Mouse (Mus musculus) ES-Bruce4 (cell line): Measurements from ENCODE around the gene Acin1.

ENCODE experiments used
- CTCF ChIP-seq: IDR thresholded peaks from one replicate; pipeline ENCODE4 v1.8.1; 2011; ENCODE audit warnings: low read depth, low read length
- EP300 ChIP-seq: IDR thresholded peaks from 2 replicates; pipeline ENCODE4 v1.6.1; 2011; ENCODE audit warnings: low read depth, low read length; ENCODE audit not compliant: insufficient read depth
- POLR2A ChIP-seq: IDR thresholded peaks from one replicate; pipeline ENCODE4 v1.8.1; 2011; ENCODE audit warnings: low read length; ENCODE audit not compliant: insufficient read depth

GRCm38 (mm10) chr14:54636954-54637353, 49.8 kb downstream of the Acin1 start:
- TF ChIP-seq POLR2A (no peak), CTCF (peak; percentile 98), EP300 (no peak)
